Mouse (Mus musculus) myocyte (in vitro differentiated cells): ENCODE measurements around the gene Ramp2. TPM values are rescaled to one million over a fixed set of nuclear protein-coding genes. Genes with fewer than 3 reads are reported as not detected.

ENCODE experiments used
- H3K27me3 ChIP-seq: one replicate; pipeline ENCODE4 v1.6.1; 2011; ENCODE audit not compliant: control insufficient read depth, insufficient read depth, insufficient read length
- H3K36me3 ChIP-seq: one replicate; pipeline ENCODE4 v1.6.1; 2011; ENCODE audit not compliant: control insufficient read depth, insufficient read depth
- H3K4me2 ChIP-seq: one replicate; pipeline ENCODE4 v1.6.1; 2011; ENCODE audit warnings: low read depth, control low read depth
- H3K4me3 ChIP-seq: one replicate; pipeline ENCODE4 v1.5.1; 2011; ENCODE audit warnings: mild to moderate bottlenecking, control low read depth, moderate library complexity
- H3K79me2 ChIP-seq: one replicate; pipeline ENCODE4 v1.6.1; 2011; ENCODE audit not compliant: control insufficient read depth, insufficient read depth
- H3ac ChIP-seq: one replicate; pipeline ENCODE4 v1.6.1; 2011; ENCODE audit not compliant: control insufficient read depth, insufficient read length
- CEBPB ChIP-seq: IDR thresholded peaks from 2 replicates; pipeline ENCODE4 v1.6.1; 2011; ENCODE audit warnings: mild to moderate bottlenecking, moderate library complexity; ENCODE audit not compliant: poor library complexity, insufficient read depth, severe bottlenecking
- E2F4 ChIP-seq: IDR thresholded peaks from one replicate; pipeline ENCODE4 v1.6.1; 2011; ENCODE audit warnings: mild to moderate bottlenecking, control low read depth, moderate library complexity; ENCODE audit not compliant: insufficient read depth
- MAX ChIP-seq: IDR thresholded peaks from one replicate; pipeline ENCODE4 v1.6.1; 2011; ENCODE audit warnings: low read depth, mild to moderate bottlenecking, control low read depth
- MYOD1 ChIP-seq, 3 experiments: IDR thresholded peaks; one replicate each; pipeline ENCODE4 v1.6.1; 2011; ENCODE audit warnings: control low read depth in 2 of 3, low read depth in 2 of 3, mild to moderate bottlenecking in 2 of 3, moderate library complexity in 1 of 3; ENCODE audit not compliant: insufficient read length in 2 of 3, control insufficient read depth in 1 of 3
- MYOG ChIP-seq, 3 experiments: IDR thresholded peaks; one replicate each; pipeline ENCODE4 v1.6.1; 2011; ENCODE audit warnings: control low read depth in 2 of 3, low read depth in 2 of 3, mild to moderate bottlenecking in 2 of 3; ENCODE audit not compliant: insufficient read length in 2 of 3, control insufficient read depth in 1 of 3, insufficient read depth in 1 of 3
- POLR2A ChIP-seq: IDR thresholded peaks from one replicate; pipeline ENCODE4 v1.6.1; 2011; ENCODE audit warnings: low read depth, mild to moderate bottlenecking, control low read depth, moderate library complexity; ENCODE audit not compliant: insufficient read length
- POLR2AphosphoS2 ChIP-seq: IDR thresholded peaks from one replicate; pipeline ENCODE4 v1.6.1; 2011; ENCODE audit warnings: low read depth, control low read depth; ENCODE audit not compliant: insufficient read length
- REST ChIP-seq: IDR thresholded peaks from one replicate; pipeline ENCODE4 v1.6.1; 2011; ENCODE audit warnings: mild to moderate bottlenecking, control low read depth, moderate library complexity; ENCODE audit not compliant: insufficient read depth, insufficient read length
- SRF ChIP-seq: IDR thresholded peaks from one replicate; pipeline ENCODE4 v1.6.1; 2011; ENCODE audit warnings: low read depth; ENCODE audit not compliant: control insufficient read depth, insufficient read length
- TCF12 ChIP-seq: IDR thresholded peaks from one replicate; pipeline ENCODE4 v1.6.1; 2011; ENCODE audit warnings: mild to moderate bottlenecking, control low read depth; ENCODE audit not compliant: poor library complexity, insufficient read depth, severe bottlenecking
- TCF3 ChIP-seq: IDR thresholded peaks from one replicate; pipeline ENCODE4 v1.6.1; 2011; ENCODE audit warnings: low read depth, control low read depth; ENCODE audit not compliant: insufficient read length
- USF1 ChIP-seq: IDR thresholded peaks from one replicate; pipeline ENCODE4 v1.6.1; 2011; ENCODE audit warnings: low read depth, mild to moderate bottlenecking, control low read depth, moderate library complexity
- polyA plus RNA-seq: library from polyadenylated mRNA; unstranded; fragments of >200 nt; fragmentation: generic; extraction: Trizol; gene quantifications from one replicate; pipeline ENCODE4 v1.2.1, GENCODE M21; 2012; ENCODE audit warnings: missing spikeins

The Ramp2 gene
- polyA plus RNA-seq, 1 experiment = 2.5 TPM

DNA sequence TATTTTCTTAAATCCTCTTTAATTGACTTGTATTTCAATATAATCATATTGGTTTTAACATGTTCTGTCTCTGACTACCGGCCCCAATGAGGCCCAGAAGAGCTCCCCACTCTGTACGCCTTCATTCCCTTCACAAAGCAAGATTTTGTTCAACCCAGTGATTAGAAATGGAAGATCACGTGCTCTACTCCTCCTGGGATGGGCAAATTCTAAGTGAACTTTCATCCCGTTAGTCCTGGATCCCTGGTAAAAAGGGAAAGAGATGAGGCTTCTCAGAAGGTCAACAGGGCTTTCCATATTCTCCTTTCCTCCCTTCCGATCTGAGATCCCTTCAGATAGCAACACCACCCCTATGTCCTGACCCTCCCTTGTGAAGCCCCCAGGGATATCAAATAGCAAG is 15.3 kb upstream of the Ramp2 start:
- H3K36me3 ChIP-seq = no peaks in the 10 kb centered on the region
- no peaks in the 10 kb centered on the region for H3K27me3 ChIP-seq
- H3K4me2 ChIP-seq = peak overlapping the region; percentile 55
- H3ac ChIP-seq = no peak overlapping the region
- H3K79me2 ChIP-seq = no peaks in the 10 kb centered on the region
- H3K4me3 ChIP-seq = no peak overlapping the region
- TF ChIP-seq E2F4 (no peak), TCF3 (no peak), CEBPB (no peak)

GRCm38 (mm10) chr11:101230991-101231871 is 14.6 kb upstream of the Ramp2 start:
- no peaks in the 10 kb centered on the region for H3K79me2 ChIP-seq
- no peaks in the 10 kb centered on the region for H3K27me3 ChIP-seq
- TF ChIP-seq POLR2A = no peak
- no peak for TF ChIP-seq E2F4
- TF ChIP-seq CEBPB = no peak
- no peak for TF ChIP-seq REST
- TF ChIP-seq MYOG (IDR thresholded peaks at IDR 0.05; ENCODE audit: control insufficient read depth in 1 of 3, insufficient read depth in 1 of 3, insufficient read length in 2 of 3, low read depth in 2 of 3) = no peak
- TF ChIP-seq SRF = no peak
- no peak for TF ChIP-seq MYOD1 (IDR thresholded peaks at IDR 0.05; ENCODE audit: control insufficient read depth in 1 of 3, insufficient read length in 2 of 3, low read depth in 2 of 3)
- TF ChIP-seq MAX = no peak
- no peak for TF ChIP-seq TCF12
- H3K36me3 ChIP-seq = no peaks in the 10 kb centered on the region
- peak overlapping the region; percentile 55 for H3K4me2 ChIP-seq
- H3ac ChIP-seq = no peak overlapping the region
- H3K4me3 ChIP-seq = no peak overlapping the region

DNA sequence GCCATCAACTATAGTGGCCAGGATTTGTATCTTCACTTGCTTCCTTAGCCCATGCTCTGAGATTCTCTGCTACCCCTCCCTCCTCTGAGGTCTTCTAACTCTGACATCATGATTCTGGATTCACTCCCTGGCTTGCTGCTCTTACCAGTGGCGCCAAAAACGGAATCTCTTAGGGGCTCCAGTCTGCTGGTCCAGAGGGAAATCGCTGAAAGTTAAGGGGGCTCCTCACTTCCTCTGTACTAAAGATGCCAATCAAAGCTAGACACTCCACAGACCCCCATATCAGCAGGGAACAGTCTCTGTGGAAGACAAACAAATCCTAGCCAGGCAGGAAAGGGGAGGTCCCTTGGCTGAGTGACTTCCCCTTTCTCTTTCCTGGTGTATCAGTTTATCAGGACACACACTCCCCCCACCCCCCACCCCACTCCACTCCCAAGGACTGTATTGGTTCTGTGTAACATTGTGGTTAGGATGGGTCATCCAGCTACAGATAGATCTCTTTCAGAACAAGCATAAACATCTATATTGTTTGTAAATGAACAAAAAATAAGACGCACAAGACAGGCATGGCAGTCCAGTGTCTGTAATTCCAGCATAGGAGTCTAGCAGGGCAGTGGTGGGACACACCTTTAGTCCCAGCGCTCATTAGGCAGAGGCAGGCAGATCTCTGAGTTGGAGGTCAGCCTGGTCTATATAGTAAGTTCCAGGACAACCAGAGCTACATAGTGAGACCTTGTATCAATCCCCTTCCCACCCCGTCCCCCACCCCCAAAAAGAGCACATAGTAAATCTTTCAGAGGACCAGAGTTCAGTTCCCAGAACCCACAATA is 13.6 kb upstream of the Ramp2 start:
- no peaks in the 10 kb centered on the region for H3K36me3 ChIP-seq
- no peaks in the 10 kb centered on the region for H3K27me3 ChIP-seq
- H3K4me2 ChIP-seq = peak overlapping the region; percentile 55
- H3K4me3 ChIP-seq = no peak overlapping the region
- H3ac ChIP-seq = no peak overlapping the region
- H3K79me2 ChIP-seq = no peaks in the 10 kb centered on the region
- TF ChIP-seq POLR2A (no peak), USF1 (no peak), MAX (no peak), MYOG (IDR thresholded peaks at IDR 0.05; ENCODE audit: control insufficient read depth in 1 of 3, insufficient read depth in 1 of 3, insufficient read length in 2 of 3, low read depth in 2 of 3) (no peak), REST (no peak), SRF (no peak), TCF12 (no peak), POLR2AphosphoS2 (no peak), E2F4 (no peak), TCF3 (no peak)

- Histone ChIP-seq H3K27me3 (no peaks in the 10 kb centered on the region), H3K79me2 (no peaks in the 10 kb centered on the region), H3K4me3 (no peak overlapping the region), H3K4me2 (no peak overlapping the region), H3ac (no peak overlapping the region), H3K36me3 (no peaks in the 10 kb centered on the region)
- no peak for TF ChIP-seq E2F4
- no peak for TF ChIP-seq REST
- TF ChIP-seq POLR2AphosphoS2 = no peak
- TF ChIP-seq SRF = no peak
- TF ChIP-seq MYOG (IDR thresholded peaks at IDR 0.05; ENCODE audit: control insufficient read depth in 1 of 3, insufficient read depth in 1 of 3, insufficient read length in 2 of 3, low read depth in 2 of 3) = no peak
- no peak for TF ChIP-seq MYOD1 (IDR thresholded peaks at IDR 0.05; ENCODE audit: control insufficient read depth in 1 of 3, insufficient read length in 2 of 3, low read depth in 2 of 3)
These were observed 12.6 kb upstream of the Ramp2 start for GRCm38 (mm10) chr11:101233240-101233639.

DNA sequence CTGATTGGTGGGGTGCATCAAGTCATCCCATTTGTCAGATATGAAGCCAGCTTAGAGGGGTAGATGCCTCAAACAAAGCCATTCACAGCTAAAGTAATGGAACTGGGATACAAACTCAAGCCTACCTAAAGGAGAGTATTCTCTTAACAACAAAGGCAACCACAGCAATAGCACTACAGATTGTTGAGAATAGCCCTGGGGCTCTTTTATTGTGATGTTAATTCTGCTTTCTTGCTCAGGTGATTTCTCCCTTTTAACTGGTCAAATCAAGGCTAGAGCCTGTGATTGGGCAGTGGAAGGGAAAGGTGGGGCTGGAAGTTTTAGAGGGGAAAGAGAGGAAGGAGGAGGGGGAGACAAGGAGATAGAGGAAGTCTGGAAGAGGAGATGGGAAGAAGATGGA is 11.7 kb upstream of the Ramp2 start:
- H3K79me2 ChIP-seq = no peaks in the 10 kb centered on the region
- H3K36me3 ChIP-seq = no peaks in the 10 kb centered on the region
- H3K4me3 ChIP-seq = no peak overlapping the region
- no peak for TF ChIP-seq TCF12
- TF ChIP-seq POLR2A = no peak
- TF ChIP-seq CEBPB = no peak
- no peak for TF ChIP-seq USF1
- no peak for TF ChIP-seq MYOG (IDR thresholded peaks at IDR 0.05; ENCODE audit: control insufficient read depth in 1 of 3, insufficient read depth in 1 of 3, insufficient read length in 2 of 3, low read depth in 2 of 3)
- TF ChIP-seq REST = no peak
- no peak for TF ChIP-seq POLR2AphosphoS2
- H3ac ChIP-seq = no peak overlapping the region
- H3K27me3 ChIP-seq = no peaks in the 10 kb centered on the region
- no peak overlapping the region for H3K4me2 ChIP-seq
